Comparison of ENCODE assay signal across 31 mouse cellular contexts in the genomic region with DNA sequence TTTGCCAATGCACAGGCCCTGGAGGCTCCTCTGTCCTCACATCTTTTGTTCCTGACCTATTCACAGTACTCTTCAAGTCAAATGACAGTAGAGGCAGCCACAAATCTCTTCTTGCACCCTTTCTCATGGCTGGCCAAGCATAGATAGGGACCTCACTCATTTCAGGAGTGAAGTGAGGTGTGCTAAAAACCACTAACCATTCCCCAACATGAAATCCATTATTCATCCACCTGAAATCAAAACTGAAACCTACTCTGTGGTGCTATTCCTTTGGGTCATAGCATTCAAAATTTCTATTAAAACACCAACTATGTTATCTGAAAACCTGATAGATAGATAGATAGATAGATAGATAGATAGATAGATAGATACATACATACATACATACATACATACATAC. TPM values are rescaled to one million over a fixed set of nuclear protein-coding genes. Genes with fewer than 3 reads are reported as not detected.
"Had no signal": no experiment of that assay in that cellular context is flagged by ENCODE, and none has a peak within 500 bp of the region (broad histone marks: within the 10 kb centered on the region; RNA-seq: fewer than 3 reads in every experiment).

No protein-coding gene starts in this region.

- H3K4me3 ChIP-seq: left cerebral cortex, adult 2 months; limb, embryonic 10.5 days; limb, embryonic 12.5 days; limb, embryonic 13.5 days; limb, embryonic 15.5 days; liver, embryonic 12.5 days; liver, embryonic 13.5 days; liver, embryonic 15.5 days; lung, embryonic 15.5 days; megakaryocyte, embryonic 14.5 days; midbrain, embryonic 10.5 days; midbrain, embryonic 12.5 days; midbrain, embryonic 13.5 days; midbrain, embryonic 15.5 days; myocyte had no signal

- H3K4me2 ChIP-seq: limb, embryonic 12.5 days; limb, embryonic 13.5 days; limb, embryonic 15.5 days; liver, embryonic 11.5 days; liver, embryonic 12.5 days; liver, embryonic 13.5 days; liver, embryonic 15.5 days; lung, embryonic 14.5 days; lung, embryonic 15.5 days; midbrain, embryonic 11.5 days; midbrain, embryonic 12.5 days; midbrain, embryonic 13.5 days; midbrain, embryonic 15.5 days had no signal

- H3K9me3 ChIP-seq: limb, embryonic 10.5 days; limb, embryonic 12.5 days; limb, embryonic 13.5 days; limb, embryonic 15.5 days; liver, embryonic 12.5 days; liver, embryonic 13.5 days; liver, embryonic 15.5 days; lung, embryonic 15.5 days; megakaryocyte, embryonic 14.5 days; midbrain, embryonic 10.5 days; midbrain, embryonic 12.5 days; midbrain, embryonic 13.5 days; midbrain, embryonic 15.5 days had no signal

- H3K27ac ChIP-seq: left cerebral cortex, adult 2 months; limb, embryonic 10.5 days; limb, embryonic 12.5 days; limb, embryonic 13.5 days; limb, embryonic 15.5 days; liver, embryonic 12.5 days; liver, embryonic 13.5 days; liver, embryonic 14.5 days; liver, embryonic 15.5 days; lung, embryonic 15.5 days; macrophage; midbrain, embryonic 10.5 days; midbrain, embryonic 12.5 days; midbrain, embryonic 13.5 days; midbrain, embryonic 15.5 days had no signal

- H3K36me3 ChIP-seq: limb, embryonic 10.5 days; limb, embryonic 12.5 days; limb, embryonic 13.5 days; limb, embryonic 15.5 days; liver, embryonic 12.5 days; liver, embryonic 13.5 days; liver, embryonic 15.5 days; lung, embryonic 15.5 days; midbrain, embryonic 10.5 days; midbrain, embryonic 12.5 days; midbrain, embryonic 13.5 days; midbrain, embryonic 15.5 days had no signal

- H3K9ac ChIP-seq: limb, embryonic 12.5 days; limb, embryonic 13.5 days; limb, embryonic 15.5 days; liver, embryonic 12.5 days; liver, embryonic 13.5 days; liver, embryonic 14.5 days; liver, embryonic 15.5 days; liver, postnatal 0 days; lung, embryonic 14.5 days; lung, embryonic 15.5 days; midbrain, embryonic 12.5 days; midbrain, embryonic 13.5 days; midbrain, embryonic 15.5 days had no signal

- DNase-seq: left cerebral cortex, postnatal 4 days; liver; liver, embryonic 13.5 days; liver, postnatal 0 days; lung, adult 18-20 months; lung, adult 2 months; lung, embryonic 14.5 days; lung, postnatal 10 days; lung, postnatal 14 days; lung, postnatal 36 days; lung, postnatal 4 days; midbrain, embryonic 14.5 days had no signal

- H3K27me3 ChIP-seq: limb, embryonic 15.5 days; lung, embryonic 15.5 days; midbrain, embryonic 12.5 days; midbrain, embryonic 13.5 days; midbrain, embryonic 15.5 days had no signal

- H3K4me1 ChIP-seq: limb, embryonic 10.5 days; limb, embryonic 13.5 days; liver, embryonic 12.5 days; liver, embryonic 13.5 days; lung, embryonic 15.5 days; midbrain, embryonic 15.5 days had no signal

RNA-seq across cellular contexts. Expression of gene Gria3, which starts 2.2 kb away (rescaled TPM):
- total RNA-seq: monocyte, adult 5-6 weeks had no signal
